Mouse (Mus musculus): ENCODE results near the gene Cryba4. TPM values are rescaled to one million over a fixed set of nuclear protein-coding genes. Genes with fewer than 3 reads are reported as not detected.

Gene Cryba4
- total RNA-seq, 1 experiment from 2014 or later, result 16.2 TPM

DNA sequence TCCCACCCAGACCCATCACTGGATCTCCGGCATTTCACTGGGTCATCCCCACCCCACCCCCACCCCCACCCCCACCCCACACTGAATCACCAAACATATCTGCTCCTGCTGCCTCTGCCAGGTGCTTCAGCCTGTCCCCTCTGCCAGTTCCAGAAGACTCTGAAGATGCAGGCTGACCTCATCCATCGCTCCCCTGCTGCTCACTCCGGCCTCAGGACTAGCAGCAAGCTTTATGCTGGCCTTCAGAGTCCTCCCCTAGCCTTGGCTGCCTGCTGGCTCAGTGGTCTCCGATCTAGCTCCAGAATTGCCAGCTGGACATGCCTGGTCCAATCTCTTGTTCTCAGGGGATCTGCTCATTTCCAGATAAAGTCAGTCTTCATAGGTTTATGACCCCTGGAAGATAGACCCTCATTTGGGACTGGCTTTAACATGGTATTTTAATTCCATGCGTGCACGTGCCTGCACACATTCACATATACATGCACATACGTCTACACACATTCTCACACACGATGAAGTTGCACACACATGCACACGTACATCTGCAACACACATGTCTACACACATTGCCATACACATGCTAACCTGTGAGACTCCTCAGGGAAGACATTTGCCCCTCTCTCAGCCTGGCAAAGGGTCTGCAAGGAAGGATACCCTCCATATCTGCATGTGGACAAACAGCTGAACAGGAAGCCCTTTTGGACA lies 14.3 kb downstream of the Cryba4 start:
- no peak for DNase-seq

DNA sequence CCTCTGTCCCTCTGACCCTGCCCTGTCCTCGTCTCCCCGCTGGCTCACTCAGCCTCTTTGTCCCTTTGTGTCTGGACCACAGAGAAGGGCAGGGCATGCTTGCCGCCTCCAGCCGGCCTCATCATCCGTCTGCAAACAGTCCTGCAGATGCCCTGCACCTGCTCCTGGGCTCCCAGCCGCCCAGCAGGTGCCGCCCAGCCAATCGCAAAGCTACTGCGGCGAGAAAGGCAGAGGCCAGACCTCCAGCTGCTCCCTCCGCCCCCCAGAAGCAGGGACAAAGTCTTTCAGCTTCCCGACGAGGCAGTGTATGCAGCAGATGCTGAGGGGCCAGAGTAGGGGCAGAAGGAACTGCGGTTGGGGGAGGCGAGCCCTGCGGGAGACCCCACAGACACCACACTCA lies 14.9 kb downstream of the Cryba4 start:
- no peak for DNase-seq

DNA sequence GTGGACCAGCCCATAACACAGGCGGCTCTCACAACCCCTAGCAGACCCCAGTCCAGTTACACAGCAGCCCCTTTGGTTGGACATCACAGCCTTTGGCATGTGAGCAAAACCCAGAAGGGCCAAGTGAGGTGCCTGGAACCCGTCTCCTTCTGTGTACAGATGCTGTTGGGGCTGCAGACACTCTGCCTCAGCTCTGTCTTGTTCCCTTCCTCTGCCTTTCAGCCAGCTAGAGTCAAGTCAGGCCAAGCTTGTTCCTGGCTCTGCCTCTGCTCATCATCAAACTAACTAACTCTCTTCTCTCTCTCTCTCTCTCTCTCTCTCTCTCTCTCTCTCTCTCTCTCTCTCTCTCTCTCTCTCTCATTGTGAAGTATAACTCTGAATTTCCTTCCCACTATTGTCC lies 15.7 kb downstream of the Cryba4 start:
- DNase-seq, result no peak

DNA sequence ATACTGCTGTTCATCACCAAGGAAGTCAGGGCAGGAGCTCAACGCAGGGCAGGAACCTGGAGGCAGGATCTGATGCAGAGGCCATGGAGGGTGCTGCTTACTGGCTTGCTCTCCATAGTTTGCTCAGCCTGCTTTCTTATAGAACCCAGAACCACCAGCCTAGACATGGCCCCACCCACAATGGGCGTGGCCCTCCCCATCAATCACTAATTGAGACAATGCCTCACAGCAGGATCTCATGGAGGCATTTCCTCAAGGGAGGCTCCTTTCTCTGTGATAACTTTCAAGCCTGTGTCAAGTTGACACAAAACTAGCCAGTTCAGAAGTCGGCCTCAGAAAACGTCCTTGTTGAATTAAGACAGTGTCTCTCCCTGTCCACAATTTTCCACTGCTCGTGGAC lies 16.5 kb downstream of the Cryba4 start:
- no peak for DNase-seq

DNA sequence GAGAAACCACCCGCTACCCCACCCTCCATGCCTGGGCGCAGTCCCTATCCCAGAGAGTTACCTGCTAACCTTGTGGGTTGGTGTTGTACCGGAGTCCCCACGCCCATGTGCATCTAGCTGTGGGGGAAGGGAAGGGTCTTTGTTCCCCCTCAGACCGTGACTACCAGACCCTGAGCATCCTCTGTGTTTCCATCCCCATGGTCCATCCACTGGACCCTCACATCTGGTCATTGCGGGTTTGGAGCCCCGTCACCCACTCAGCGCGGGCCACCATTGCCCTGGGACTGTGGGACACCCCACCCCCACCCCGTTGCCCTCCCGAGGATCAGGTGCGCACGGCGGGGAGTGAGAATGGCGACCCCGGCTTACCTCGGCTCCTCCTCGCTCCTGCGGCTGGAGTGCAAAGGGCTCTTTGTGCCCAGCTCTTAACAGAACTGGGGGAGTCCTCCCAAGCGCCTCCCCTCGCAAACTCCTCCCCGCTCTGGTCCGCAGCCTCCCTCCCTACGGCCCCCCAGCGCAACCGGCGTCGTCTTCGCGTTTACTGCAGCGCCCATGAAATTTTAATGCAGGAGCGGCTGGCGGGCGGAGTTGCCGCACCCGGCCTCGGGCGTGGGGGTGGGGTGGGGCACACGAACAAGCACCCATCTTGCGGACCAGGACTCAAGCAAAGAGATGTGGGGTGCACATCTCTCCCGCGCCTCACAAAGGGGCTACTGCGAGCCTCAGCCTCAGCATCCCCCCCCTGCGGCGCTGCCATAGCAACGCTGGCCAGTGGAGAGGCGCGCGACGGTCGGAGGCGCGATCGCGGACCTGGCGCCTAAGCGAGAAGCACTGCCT lies 23.9 kb downstream of the Cryba4 start:
- DNase-seq, result no peak

DNA sequence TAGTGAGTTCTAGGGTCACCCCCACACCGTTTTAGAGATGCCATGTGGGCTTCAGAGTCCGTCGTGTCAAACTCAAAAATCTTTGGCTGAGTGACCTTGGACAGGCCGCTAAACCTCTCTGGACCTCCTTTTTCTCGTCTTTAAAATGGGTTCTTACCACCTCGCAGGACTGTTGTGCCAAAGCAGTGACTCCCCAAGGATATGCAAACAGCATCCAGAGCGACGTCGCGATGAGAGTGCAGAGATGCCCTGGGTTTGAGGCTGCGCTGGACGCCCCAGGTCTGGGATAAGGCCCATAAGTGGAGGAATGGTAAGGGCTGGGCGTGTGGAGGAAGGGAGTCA lies 24.4 kb downstream of the Cryba4 start:
- no peak for DNase-seq

DNA sequence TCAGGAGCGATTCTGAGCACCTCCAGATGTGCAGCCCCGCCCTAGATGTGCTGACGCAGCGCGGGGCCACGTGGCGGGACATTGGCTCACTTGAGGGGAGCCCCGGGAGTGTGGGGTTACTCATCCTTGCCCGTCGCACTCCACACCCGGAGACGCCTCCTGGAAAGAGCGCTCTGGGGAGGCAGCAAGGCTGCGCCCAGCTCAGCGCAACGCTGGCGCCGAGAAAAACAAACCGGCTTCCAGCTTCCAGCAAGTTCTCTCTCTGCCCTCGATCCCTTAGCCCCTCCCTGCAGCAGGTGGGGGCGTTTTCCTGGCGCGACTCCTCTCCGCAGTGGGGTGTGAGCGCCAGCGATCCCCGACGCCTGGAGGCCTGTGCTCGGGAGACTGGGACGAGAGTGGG lies 25.0 kb downstream of the Cryba4 start:
- DNase-seq, result peak; percentile 52

DNA sequence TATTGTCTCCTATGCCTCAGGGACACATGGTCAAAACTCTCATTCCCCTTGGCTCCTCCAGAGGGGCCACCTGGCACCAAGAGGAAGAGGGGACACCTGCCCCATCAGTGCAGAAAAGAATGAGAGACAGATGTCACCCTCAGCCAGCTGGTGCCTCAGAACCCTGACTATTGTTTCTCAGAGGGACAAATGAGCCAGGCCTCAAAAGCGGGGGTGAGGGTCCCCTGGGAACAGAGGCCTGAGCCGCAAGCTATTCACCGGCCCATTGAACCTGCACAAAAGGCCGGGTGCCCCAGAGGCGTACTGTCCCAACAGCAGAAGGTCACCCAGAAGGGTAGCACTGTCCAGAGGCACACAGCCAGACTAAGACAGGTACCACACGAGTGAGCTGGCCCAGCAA lies 26.7 kb downstream of the Cryba4 start:
- no peak for DNase-seq

DNA sequence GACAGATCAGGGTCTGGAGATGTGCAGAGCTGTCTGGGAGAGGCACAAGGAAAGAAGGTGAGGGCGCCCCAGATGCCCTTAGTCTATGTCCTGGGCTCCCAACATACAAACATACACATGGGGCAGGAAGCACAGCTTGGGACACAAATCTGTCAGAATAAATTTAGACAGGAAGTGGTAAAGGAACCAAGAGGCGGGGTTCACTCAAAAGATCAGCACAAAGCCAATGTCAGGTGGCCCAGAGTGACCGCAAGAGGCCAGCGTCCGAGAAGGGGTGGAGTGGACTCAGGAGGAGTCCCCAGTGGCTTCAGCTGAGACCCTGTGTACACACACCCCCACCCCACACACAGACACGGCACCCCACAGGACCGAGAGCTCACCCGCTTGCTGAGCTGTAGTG lies 32.1 kb downstream of the Cryba4 start:
- no peak for DNase-seq

DNA sequence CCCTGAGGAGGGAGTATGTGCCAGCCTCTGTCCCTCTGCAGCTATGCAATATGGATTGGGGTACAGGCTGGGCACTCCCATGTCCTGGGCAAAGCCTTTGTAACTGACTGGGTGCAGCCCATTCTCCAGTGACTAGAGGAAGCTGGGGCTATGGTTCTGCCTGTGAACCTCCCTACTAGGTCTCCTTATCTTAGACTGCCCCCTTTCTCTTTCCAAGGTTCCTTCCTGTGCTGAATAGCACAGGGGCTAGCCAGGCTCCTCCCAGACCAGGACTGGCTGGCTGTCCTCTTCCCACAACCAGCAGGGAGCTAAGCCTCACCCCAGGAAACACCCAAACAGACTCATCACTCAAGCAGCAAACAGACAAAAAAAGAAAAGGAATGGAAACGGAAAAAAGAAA lies 32.9 kb downstream of the Cryba4 start:
- no peak for DNase-seq

DNA sequence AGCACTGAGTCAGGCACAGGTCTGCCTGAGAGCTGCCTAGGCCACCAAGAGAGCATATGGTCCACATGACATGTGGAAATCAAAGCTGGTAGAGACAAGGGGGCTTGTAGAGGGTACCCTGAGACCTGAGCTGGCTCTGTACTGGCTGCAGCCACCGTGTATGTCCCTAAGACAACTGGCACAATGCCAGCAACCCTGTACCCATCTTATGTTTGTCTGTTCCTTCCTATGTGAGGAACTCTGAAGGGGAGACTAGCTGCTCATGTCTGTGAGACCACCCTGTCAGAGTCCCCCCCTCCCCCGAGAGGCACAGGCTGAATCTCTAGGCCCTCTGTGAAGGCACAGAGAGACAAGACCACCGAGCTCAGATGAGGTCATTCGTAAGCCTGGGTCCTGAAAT lies 33.6 kb downstream of the Cryba4 start:
- DNase-seq, result no peak

DNA sequence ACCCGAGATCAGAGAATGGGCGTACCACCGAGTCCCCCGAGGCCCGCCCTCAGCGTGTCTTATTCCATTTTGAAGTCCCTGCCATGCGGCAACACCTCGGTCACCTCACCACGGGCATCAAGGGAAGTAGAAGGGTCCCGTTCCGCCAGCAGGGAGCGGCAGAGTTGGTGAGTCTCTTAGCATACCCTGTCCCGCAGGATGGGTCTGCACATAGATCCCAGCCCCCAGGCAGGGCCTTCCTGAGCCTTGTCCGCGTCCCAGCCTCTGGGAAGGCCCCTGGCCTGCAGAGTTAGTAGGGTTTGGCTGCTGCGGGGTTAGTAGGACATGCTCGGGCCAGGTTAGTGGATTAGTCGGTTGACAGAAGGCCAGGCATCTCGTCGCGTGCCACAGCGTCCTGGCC lies 35.3 kb downstream of the Cryba4 start:
- DNase-seq, result no peak

DNA sequence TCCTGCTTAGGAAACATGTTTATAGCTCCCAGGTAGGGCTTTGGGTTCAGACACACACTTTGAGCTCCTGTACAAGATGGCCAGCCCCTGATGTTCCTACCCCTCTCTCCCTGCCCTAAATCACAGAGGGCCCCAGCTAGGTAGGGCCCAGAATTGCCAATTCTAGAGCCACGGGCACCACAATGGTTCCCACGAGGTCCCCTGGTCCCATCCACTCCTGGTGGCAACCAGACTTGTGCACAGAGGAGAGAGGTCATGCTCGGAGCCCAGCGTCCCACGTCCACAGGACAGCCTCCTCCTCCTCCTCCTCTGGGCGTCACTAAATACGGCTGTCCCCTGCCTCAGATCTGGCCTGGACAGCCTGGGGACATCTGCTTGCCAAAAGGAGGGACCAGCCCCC lies 36.0 kb downstream of the Cryba4 start:
- DNase-seq, result no peak

DNA sequence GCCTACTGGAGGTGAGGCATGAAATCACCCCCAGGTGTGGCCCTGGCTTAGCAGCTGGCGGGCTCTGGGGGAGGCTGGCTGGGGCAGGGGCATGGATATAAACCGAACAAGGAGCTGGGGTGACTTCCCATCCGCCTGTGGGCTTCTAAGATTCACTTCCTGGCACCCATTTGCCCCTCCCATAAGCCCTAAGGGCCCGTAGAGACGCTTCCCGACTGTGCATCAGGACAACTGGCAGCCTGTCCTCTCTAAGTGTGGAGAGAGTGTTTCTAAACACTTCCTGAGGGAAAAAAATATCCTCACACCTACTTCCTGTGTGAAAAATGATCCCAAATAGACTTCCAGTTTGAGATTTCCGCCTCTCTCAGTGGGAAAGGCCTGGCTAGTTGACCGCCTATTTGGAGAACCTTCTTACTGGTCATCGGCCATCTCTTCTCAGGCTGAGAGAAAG lies 36.5 kb downstream of the Cryba4 start:
- DNase-seq, result no peak

DNA sequence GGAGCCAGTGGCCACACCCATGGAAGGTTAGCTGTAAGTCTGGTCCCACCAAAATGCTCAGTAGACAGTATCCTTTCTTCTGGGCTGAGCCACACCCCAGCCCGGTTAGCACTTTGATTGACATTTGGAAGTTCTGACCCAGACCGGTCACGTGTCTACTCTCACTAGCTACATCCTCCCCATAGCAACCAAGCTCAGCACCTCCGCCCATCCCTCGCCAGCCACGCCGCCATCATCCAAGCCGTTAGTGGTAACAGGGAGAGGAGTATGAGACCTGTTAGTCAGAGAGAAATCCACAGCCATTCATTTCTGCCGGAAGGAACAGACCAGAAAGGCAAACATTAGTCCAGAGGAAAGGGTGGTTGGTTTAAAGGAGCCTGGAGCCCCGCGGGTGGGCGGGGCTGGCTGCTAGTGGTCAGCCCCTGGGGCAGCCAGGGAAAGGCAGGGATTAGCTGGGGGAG lies 37.0 kb downstream of the Cryba4 start:
- DNase-seq, result no peak

DNA sequence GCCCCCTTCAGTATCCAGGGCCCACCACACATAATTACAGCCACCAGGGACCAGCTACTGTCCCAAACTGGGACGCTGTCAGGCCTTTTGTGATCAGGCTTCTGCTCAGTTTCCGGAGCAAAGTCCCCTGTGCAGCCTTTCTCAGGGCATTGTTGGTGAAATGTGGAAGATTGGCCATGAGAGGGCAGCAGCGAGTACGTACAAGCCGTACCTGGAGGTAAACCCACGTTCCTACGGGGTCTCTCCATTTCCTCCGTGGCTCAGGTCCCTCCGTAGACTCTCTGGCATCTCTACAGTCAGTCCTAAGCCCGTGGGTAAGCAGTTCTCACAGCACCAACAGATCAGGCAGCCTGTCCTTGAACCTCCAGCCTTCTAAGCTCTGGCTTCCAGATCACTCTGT lies 37.9 kb downstream of the Cryba4 start:
- peak; percentile 69 for DNase-seq

DNA sequence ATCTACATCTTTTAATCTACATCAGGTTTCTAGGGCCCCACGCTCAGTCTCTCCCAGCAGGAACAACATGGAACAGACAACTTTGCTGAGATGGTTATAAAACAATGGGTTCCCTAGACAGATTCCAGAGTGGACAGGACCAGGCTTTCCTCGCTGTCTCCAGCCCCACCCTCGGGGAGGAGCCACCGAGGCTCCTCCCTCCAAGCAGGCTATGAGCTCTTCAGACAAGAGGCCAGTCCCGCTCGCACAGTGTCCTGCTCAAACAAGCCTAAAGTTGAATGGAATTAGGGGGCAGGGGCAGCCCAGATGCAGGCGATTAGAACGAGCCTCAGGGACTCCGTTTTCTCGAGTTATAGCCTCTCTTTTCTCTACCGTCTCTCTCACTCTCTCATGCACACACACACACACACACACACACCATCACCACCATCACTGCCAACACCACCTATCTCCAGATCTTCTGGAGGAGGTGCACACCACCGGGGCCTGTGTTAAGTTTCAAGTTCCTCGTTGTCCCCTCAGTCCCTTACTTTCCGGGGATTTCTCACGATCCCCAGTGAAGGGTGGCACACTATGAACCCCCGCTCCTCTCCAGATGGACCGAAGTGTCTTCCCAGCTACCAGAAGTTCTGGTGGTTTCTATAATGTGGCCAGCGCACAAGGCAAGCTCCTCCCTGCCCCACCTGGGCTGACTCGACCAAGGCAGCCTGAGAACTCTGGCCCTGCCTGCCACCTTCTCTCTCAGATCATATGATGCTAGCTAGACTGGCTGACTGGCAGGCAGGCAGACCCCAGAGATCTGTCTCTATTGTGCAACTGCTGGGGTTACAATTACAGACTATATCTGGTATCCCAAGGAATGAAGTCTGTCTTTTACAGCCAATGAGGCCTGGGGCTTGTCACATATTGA lies 38.7 kb downstream of the Cryba4 start:
- DNase-seq, result no peak

DNA sequence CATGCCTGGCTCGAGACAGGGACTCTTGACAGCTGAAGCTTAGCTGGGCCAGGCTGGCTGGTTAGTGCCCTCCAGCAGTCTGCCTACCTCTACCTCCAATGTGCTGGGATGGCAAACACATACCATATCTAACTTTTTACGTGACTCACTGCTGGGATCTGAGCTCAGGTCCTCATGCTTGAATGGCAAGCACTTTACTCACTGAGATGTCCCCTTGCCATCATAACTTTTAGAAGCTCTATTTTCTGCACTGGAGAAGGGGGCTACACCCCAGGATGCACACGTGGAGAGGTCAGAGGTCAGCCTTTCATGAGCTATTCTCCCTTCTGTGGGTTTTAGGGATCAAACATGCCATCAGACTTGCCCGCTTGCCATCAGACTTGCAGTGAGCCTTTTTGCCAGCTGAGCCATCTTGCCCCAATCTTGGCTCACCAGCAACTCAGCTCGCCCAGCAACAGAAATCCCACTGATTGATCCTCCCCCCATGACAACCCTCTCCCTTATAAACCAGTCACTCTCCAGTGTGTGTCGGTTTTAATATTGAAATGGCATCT lies 39.5 kb downstream of the Cryba4 start:
- DNase-seq, result no peak

DNA sequence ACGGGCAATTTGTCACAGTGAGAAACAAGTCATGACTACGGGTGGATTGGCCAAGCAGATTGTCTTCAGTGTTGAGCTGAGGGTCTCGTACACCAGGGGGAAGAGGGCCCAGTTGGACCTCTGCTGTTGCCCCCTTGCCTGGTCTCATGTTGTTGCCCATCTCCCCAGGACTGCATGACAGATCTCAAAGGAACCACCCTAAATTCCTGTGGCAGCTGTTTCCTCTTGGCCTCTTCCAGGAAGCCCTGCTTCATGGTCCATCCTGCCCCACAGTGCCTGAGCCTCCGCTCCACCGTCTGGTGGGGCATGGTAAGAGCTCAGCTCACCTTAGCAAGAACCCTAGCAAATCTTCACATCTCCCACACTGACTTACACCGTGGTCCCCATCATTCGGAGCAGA lies 40.4 kb downstream of the Cryba4 start:
- DNase-seq, result no peak

DNA sequence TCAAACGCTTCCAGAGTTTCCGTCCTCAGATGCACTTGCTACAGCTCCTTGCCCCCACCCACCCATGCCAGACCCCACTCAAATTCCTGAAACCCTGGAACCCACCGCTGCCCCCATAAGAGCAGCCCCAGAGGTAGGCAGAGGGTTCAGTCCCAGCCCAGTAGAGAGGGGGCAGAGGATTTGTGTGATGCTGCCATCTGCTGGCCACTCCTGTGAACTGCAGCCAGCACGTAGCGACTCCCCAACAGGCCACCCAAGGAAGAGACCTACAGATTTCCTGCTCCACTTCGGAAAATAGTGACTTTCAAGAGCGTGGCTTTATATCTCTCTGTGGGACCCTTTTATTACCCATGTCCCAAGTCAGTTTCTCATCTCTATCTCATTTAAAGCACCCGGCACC lies 42.2 kb downstream of the Cryba4 start:
- DNase-seq, result peak; percentile 66

DNA sequence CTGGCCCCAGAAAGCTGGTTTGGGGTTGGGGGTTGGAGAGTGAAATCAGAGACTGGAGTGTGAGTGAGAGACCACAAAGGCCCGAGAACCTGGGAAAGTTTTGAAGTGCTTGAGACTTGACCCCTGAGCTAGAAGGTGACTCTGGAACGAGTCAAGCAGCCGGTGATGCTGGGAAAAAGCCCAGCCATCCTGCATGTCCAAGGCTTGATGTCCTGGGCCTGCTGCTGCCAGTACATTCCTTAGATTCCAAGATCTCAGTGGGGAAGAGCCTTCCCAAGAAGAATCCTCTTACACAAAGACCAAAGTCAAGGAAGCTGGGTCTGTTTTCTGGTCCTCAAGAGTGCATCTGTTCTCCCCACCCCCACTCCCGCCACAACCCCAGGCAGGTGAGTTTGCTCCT lies 44.0 kb downstream of the Cryba4 start:
- DNase-seq, result no peak

DNA sequence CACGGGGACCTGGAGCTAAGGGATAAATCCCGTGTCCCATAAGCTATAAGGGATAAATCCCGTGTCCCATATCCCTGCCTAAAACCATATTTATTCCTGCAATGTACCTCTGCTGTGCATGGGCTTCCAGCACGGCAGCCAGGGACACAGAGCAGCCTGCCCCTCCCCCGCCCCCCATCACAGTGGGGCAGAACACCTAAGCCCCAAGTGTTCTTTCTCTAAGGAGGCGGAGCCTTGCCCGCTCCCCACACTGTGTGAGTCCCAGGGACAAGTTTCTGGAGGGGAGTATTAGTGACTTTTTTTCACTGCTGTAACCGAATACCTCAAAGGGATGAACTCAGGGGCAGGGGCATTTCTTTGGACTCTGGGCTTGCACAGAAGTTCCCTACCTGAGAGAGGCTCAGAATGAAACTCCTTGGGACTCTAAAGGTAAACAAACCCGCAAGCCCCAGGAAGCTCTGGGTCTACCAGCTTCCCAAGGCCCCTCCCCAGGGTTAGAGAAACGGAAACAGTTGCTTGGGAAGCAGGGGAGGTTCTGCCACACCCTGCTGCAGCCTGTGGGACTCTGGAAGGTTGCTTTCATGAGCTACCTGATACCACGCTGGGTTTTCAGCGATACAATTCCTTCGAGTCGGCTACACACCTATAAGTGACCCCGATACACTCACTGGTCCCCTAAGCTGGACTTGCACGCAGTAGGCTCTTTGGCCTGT lies 45.6 kb downstream of the Cryba4 start:
- no peak for DNase-seq
